Mouse (Mus musculus) liver, postnatal 0 days (tissue): ENCODE results near the gene Xylt1.

ENCODE experiments used
- CTCF ChIP-seq: sonication (generic); IDR thresholded peaks from 2 replicates; pipeline ENCODE4 v1.5.1; 2016; ENCODE audit warnings: antibody characterized with exemption, low read depth
- EP300 ChIP-seq: IDR thresholded peaks from 2 replicates; pipeline ENCODE4 v1.6.1; 2016; ENCODE audit warnings: antibody characterized with exemption, low read depth, mild to moderate bottlenecking

GRCm38 (mm10) chr7:117555735-117556134 is 175.0 kb downstream of the Xylt1 start:
- no peak for TF ChIP-seq CTCF
- TF ChIP-seq EP300: no peak
